Mouse (Mus musculus) megakaryocyte progenitor cell, adult 5-6 weeks (primary cell): ENCODE results near the gene Atp8a1. TPM values are rescaled to one million over a fixed set of nuclear protein-coding genes. Genes with fewer than 3 reads are reported as not detected.

Experiments used
- ATAC-seq: replicated peaks from 2 replicates; pipeline ENCODE4 v1.8.0; 2016; ENCODE audit warnings: mild to moderate bottlenecking, moderate TSS enrichment, inconsistent platforms; ENCODE audit not compliant: poor library complexity
- total RNA-seq, 2 experiments: library from RNA; stranded (forward) in 1 of 2; stranded (reverse) in 1 of 2; fragments of 157-497, 149-512 nt in 1 of 2; fragments of 200-1000 nt in 1 of 2; gene quantifications; 2 replicates each; pipeline versions ENCODE4 v1.2.3 to v1.2.4; 2015 to 2017

The Atp8a1 gene
- 47.8 and 66.9 TPM in 2 replicates for total RNA-seq (2015)
- total RNA-seq (2017): 32.0 and 37.8 TPM in 2 replicates

GRCm38 (mm10) chr5:67847253-67848165, at the start of gene Atp8a1:
Atp8a1 (minus strand) TSS chr5:67847434.
- peak; percentile 63 for ATAC-seq

GRCm38 (mm10) chr5:67884422-67885210, 37.4 kb upstream of the Atp8a1 start:
- no peak for ATAC-seq

GRCm38 (mm10) chr5:67883564-67884171, 36.4 kb upstream of the Atp8a1 start:
- peak; percentile 79 for ATAC-seq

GRCm38 (mm10) chr5:67871414-67871813, 24.2 kb upstream of the Atp8a1 start:
- ATAC-seq: peak; percentile 55

GRCm38 (mm10) chr5:67866221-67866620, 19.0 kb upstream of the Atp8a1 start:
- peak; percentile 27 for ATAC-seq

- ATAC-seq: peak; percentile 69
Observed at GRCm38 (mm10) chr5:67865670-67866069, 18.4 kb upstream of the Atp8a1 start.

- 0 out of 2 replicates have a peak, but pooled peaks have one; percentile 15 for ATAC-seq
Observed at GRCm38 (mm10) chr5:67864508-67865060, 17.4 kb upstream of the Atp8a1 start.

GRCm38 (mm10) chr5:67863950-67864391, 16.7 kb upstream of the Atp8a1 start:
- 0 out of 2 replicates have a peak, but pooled peaks have one; percentile 8 for ATAC-seq

GRCm38 (mm10) chr5:67854963-67855606, 7.9 kb upstream of the Atp8a1 start:
- no peak for ATAC-seq

GRCm38 (mm10) chr5:67852860-67853259, 5.6 kb upstream of the Atp8a1 start:
- ATAC-seq: no peak

- ATAC-seq: no peak
Observed at GRCm38 (mm10) chr5:67849411-67849810, 2.2 kb upstream of the Atp8a1 start.

GRCm38 (mm10) chr5:67848511-67849014, 1.3 kb upstream of the Atp8a1 start:
- ATAC-seq: no peak

GRCm38 (mm10) chr5:67846361-67847224, 641 bp downstream of the Atp8a1 start:
- peak; percentile 23 for ATAC-seq

- ATAC-seq: peak; percentile 36
Observed at GRCm38 (mm10) chr5:67845190-67845691, 2.0 kb downstream of the Atp8a1 start.

- ATAC-seq: no peak
Observed at GRCm38 (mm10) chr5:67844070-67844469, 3.2 kb downstream of the Atp8a1 start.

GRCm38 (mm10) chr5:67842306-67842705, 4.9 kb downstream of the Atp8a1 start:
- ATAC-seq: no peak

- ATAC-seq: no peak
Observed at GRCm38 (mm10) chr5:67833841-67834240, 13.4 kb downstream of the Atp8a1 start.

GRCm38 (mm10) chr5:67831293-67832147, 15.7 kb downstream of the Atp8a1 start:
- ATAC-seq: peak; percentile 89
